Mouse (Mus musculus): ENCODE results near the gene C1qtnf9. TPM values are rescaled to one million over a fixed set of nuclear protein-coding genes. Genes with fewer than 3 reads are reported as not detected.
A peak's percentile ranks its signal among the peaks of the same experiment; 100 is the strongest.

Gene C1qtnf9
- 0.14 and 0.19 TPM in 2 replicates for polyA plus RNA-seq (2015; fragmentation: Nextera tagmentation; extraction: Ambion mirVana)

DNA sequence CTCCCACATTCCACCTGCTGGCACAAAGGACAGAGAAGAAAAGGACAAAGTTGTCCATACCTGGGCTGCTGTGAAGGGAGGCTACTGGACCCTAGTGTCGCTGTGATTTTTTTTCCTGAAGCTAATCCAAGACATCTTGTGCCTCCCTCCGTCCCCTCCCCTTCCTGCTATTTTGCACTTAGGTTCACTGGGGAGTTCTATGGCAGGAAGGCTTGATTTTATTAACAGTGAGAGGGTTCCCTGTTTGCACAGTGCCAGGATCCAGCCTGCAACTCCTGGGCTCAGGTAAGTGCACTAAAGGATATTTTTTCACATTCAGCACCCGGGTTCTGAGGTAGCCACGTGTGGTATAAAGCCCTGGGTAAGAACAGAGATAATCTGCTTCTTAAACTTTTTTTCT is at the start of gene C1qtnf9:
Gene C1qtnf9, plus strand, starts transcription at position 251 of the 400 bp plus-strand sequence.
- no peak for ATAC-seq (replicated peaks)
- Histone ChIP-seq H3K27me3 (replicated peaks) (no peaks in the 10 kb centered on the region), H3K9me3 (no peaks in the 10 kb centered on the region), H3K4me1 (no peaks in the 10 kb centered on the region), H3K4me2 (no peak within 1 kb of the TSS), H3K36me3 (replicated peaks) (no peaks in the 10 kb centered on the region), H3K4me3 (no peak within 1 kb of the TSS), H3K9ac (no peak within 1 kb of the TSS), H3K27ac (no peak within 1 kb of the TSS)
- 67% methylated on average over 4 of the region's 4 CpGs for WGBS

DNA sequence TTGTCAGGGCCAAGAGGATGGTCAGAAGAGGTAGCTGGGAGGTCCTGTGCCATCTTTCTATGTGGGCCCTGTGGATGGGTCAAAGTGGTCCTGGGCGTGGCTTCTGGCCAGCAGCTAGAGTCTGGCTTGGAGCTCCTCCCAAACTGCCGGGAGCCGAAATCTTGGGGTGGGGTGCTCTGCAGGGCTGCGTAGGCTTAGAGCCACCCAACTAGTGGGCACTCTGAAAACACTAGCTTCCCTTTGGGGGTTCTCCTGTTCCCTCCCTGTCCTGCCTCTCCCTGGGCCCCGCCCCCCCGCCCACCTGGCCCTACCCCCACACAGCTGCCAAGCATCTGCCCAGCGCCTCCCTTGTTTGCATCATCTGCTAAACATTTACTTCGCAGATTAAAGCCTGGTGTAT is 46.6 kb upstream of the C1qtnf9 start:
- no peaks in the 10 kb centered on the region; the same call in 1 of the 2 replicates for H3K4me1 ChIP-seq
- no peaks in the 10 kb centered on the region for H3K36me3 ChIP-seq (replicated peaks)
- no peak overlapping the region for H3K27ac ChIP-seq
- H3K9me3 ChIP-seq = no peaks in the 10 kb centered on the region
- H3K4me3 ChIP-seq = no peak overlapping the region
- no peak for ATAC-seq (replicated peaks)
- H3K4me2 ChIP-seq = no peak overlapping the region
- 73% methylated on average over 8 of the region's 8 CpGs for WGBS
- no peak overlapping the region for H3K9ac ChIP-seq
- H3K27me3 ChIP-seq (replicated peaks) = no peaks in the 10 kb centered on the region

DNA sequence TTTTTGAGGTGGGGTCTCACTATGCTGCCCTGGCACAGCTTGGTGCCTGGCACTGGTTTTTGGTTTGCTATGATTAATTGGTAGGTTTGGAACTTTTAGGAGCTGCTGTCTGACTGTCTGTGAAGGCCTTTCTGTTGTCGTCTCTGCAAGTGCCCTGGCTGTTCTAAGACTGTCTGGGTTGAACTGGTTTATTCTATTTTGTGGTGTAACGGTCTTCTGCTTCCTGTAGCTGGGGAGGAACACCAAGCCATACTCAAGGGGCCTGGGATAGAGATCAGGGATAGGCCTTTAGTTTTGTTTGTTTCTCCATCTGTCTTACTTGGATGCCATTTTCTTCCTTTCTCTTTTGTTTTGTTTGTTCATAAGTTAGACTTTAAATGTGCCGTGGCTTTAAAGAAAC is 46.0 kb upstream of the C1qtnf9 start:
- Histone ChIP-seq H3K4me1 (no peaks in the 10 kb centered on the region; the same call in 1 of the 2 replicates), H3K9ac (no peak overlapping the region), H3K9me3 (no peaks in the 10 kb centered on the region), H3K4me2 (no peak overlapping the region), H3K36me3 (replicated peaks) (no peaks in the 10 kb centered on the region), H3K27ac (no peak overlapping the region), H3K4me3 (no peak overlapping the region), H3K27me3 (replicated peaks) (no peaks in the 10 kb centered on the region)
- no peak for ATAC-seq (replicated peaks)
- 70% methylated on average over 3 of the region's 3 CpGs for WGBS

DNA sequence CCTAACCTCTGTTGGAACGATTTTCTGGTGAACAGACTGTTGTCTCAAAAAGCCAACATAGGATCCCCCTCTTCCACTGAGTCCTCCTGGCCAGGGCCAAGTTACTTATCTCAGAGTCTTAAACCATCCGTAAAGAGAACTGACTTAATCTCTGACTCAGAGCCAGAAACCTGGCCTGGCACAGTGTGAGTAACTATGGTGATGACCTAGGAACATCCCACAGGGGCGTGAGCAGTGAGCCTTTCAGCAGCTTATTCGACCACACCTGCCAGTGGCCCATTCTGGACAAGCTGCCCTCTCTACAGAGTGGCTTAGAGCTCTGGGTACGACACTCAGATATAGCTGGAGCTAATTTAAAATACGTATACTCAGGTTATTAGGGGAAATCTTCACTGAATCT is 41.8 kb upstream of the C1qtnf9 start:
- 0 out of 2 replicates have a peak, but pooled peaks have one; percentile 52 for ATAC-seq (replicated peaks)
- peaks cover 4% of the 10 kb centered on the region; the same call in 1 of the 2 replicates for H3K4me1 ChIP-seq
- H3K4me2 ChIP-seq = no peak overlapping the region
- no peaks in the 10 kb centered on the region for H3K27me3 ChIP-seq (replicated peaks)
- no peaks in the 10 kb centered on the region for H3K36me3 ChIP-seq (replicated peaks)
- H3K9ac ChIP-seq = no peak overlapping the region
- 43% methylated on average over 6 of the region's 6 CpGs for WGBS
- no peaks in the 10 kb centered on the region for H3K9me3 ChIP-seq
- no peak overlapping the region for H3K27ac ChIP-seq
- no peak overlapping the region for H3K4me3 ChIP-seq

DNA sequence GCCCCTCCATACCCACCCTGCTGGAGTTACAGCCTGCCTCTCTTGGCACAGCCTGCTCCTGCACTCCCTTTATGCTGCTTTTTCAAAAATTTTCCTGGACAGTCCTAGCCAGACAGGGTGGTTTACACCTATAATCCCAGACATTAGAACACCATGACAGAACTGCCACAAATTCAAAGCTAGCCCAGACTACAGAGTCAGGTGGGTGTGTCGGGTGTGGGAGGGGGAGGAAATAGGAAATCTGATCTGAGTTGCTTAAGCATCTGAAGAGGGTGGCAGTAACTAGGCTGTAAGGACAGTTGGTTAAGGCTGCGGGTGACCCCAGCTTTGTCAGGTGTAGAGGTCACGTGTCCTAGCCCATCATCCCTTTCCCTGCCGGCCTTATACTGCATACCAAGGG is 40.8 kb upstream of the C1qtnf9 start:
- peak; percentile 29; the same call in 1 of the 2 replicates for ATAC-seq (replicated peaks)
- peaks cover 4% of the 10 kb centered on the region; the same call in 1 of the 2 replicates for H3K4me1 ChIP-seq
- no peak overlapping the region for H3K27ac ChIP-seq
- H3K9me3 ChIP-seq = no peaks in the 10 kb centered on the region
- H3K4me2 ChIP-seq = no peak overlapping the region
- no peak overlapping the region for H3K9ac ChIP-seq
- no peaks in the 10 kb centered on the region for H3K27me3 ChIP-seq (replicated peaks)
- 70% methylated on average over 4 of the region's 4 CpGs for WGBS
- no peaks in the 10 kb centered on the region for H3K36me3 ChIP-seq (replicated peaks)
- no peak overlapping the region for H3K4me3 ChIP-seq

DNA sequence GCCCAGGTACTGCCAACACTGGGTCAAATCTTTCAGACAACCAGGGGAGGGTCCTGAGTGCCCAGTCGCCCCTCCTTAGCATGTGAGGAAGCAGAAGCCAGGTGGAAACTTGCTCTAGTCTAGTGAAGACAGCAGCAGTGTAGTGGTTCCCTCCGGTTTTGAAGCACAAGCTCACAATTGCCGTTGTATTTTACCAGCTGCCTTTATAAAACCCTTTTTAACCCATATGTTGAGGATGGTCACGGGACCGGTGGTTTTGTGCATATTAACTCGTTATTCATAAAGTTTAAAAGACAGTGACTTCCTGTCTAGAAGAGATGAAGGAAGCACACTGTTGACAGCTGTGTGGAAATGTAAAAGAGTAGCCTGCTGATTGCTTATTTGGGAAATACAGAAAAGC is 35.9 kb upstream of the C1qtnf9 start:
- H3K4me1 ChIP-seq = peaks cover 38% of the 10 kb centered on the region
- H3K4me2 ChIP-seq = no peak overlapping the region
- no peaks in the 10 kb centered on the region for H3K27me3 ChIP-seq (replicated peaks)
- H3K36me3 ChIP-seq (replicated peaks) = no peaks in the 10 kb centered on the region
- H3K4me3 ChIP-seq = no peak overlapping the region
- no peak for ATAC-seq (replicated peaks)
- no peak overlapping the region for H3K27ac ChIP-seq
- H3K9ac ChIP-seq = no peak overlapping the region
- 52% methylated on average over 6 of the region's 6 CpGs for WGBS
- H3K9me3 ChIP-seq = no peaks in the 10 kb centered on the region

DNA sequence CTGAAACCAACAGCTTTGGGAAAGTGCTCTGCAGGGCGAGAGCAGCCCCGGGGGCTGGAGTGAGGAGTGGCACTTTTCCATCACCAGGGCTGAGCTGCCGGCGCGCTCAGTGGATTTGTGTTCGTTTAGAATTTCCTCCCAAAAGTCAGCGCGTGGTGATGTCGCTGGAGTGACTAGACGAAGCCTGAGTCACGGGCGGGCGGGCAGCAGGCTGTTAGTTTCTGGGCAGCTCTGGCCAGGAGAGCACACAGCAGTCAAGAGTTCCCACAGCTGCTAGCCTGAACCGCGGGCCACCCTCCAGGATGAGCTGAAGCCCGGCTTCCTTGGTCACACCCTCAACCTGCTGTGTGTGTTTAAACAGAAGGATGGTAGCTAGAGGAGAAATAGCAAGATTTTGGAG is 35.1 kb upstream of the C1qtnf9 start:
- Histone ChIP-seq H3K4me1 (peaks cover 37% of the 10 kb centered on the region), H3K27me3 (replicated peaks) (no peaks in the 10 kb centered on the region), H3K4me2 (peak overlapping the region; percentile 37), H3K9me3 (no peaks in the 10 kb centered on the region), H3K36me3 (replicated peaks) (no peaks in the 10 kb centered on the region), H3K9ac (no peak overlapping the region), H3K4me3 (0 out of 2 replicates have a peak overlapping the region, but pooled peaks have one; percentile 3), H3K27ac (no peak overlapping the region)
- 10% methylated on average over 16 of the region's 16 CpGs for WGBS
- ATAC-seq (replicated peaks) = peak; percentile 48; the same call in 1 of the 2 replicates

DNA sequence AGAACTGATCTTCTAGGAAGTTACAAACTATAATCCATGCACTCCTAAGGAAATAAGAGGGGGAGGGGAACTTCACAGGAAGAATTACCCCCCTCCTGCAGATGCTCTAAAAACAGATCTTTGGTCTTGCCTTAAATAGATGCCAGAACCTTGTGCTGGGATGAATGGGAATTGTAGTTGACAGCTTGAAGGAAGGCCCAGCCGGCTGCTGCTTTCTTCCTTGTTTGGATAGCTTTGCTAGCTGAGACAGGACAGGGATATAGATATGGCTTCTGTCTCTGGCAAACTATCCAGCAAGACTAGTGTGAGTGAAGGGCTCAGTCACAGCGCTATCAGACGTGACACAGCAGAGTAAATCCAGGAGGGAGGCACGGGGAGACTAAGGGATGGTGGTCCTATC is 34.2 kb upstream of the C1qtnf9 start:
- H3K9ac ChIP-seq = no peak overlapping the region
- H3K27ac ChIP-seq = no peak overlapping the region
- ATAC-seq (replicated peaks) = no peak
- no peak overlapping the region for H3K4me2 ChIP-seq
- H3K4me3 ChIP-seq = no peak overlapping the region
- H3K36me3 ChIP-seq (replicated peaks) = no peaks in the 10 kb centered on the region
- no peaks in the 10 kb centered on the region for H3K27me3 ChIP-seq (replicated peaks)
- WGBS = 47% methylated on average over 4 of the region's 4 CpGs
- no peaks in the 10 kb centered on the region for H3K9me3 ChIP-seq
- H3K4me1 ChIP-seq = peaks cover 40% of the 10 kb centered on the region

DNA sequence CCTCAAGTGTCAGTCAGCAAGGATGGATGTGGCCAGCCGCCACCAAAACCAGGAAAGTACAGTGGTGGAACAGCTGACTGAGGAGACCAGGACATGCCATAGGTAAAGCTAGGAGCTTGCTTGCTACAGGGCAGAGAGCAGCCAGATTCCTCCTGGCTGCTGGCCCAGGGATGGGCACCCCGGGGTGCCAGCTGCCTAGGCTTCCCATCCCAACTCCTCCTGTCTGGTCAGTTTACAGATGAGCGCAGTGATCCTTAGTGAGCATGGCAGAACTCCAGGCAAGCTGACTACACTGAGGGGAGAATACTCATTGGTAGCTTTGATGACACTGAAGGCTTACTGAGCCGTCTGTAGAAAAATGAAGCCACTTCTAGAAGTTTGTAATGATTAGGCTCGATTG is 32.7 kb upstream of the C1qtnf9 start:
- H3K27ac ChIP-seq = no peak overlapping the region
- no peak overlapping the region for H3K9ac ChIP-seq
- no peaks in the 10 kb centered on the region for H3K9me3 ChIP-seq
- H3K36me3 ChIP-seq (replicated peaks) = no peaks in the 10 kb centered on the region
- no peaks in the 10 kb centered on the region for H3K27me3 ChIP-seq (replicated peaks)
- peaks cover 41% of the 10 kb centered on the region for H3K4me1 ChIP-seq
- WGBS = 55% methylated on average over 5 of the region's 5 CpGs
- H3K4me2 ChIP-seq = no peak overlapping the region
- ATAC-seq (replicated peaks) = no peak
- H3K4me3 ChIP-seq = no peak overlapping the region

DNA sequence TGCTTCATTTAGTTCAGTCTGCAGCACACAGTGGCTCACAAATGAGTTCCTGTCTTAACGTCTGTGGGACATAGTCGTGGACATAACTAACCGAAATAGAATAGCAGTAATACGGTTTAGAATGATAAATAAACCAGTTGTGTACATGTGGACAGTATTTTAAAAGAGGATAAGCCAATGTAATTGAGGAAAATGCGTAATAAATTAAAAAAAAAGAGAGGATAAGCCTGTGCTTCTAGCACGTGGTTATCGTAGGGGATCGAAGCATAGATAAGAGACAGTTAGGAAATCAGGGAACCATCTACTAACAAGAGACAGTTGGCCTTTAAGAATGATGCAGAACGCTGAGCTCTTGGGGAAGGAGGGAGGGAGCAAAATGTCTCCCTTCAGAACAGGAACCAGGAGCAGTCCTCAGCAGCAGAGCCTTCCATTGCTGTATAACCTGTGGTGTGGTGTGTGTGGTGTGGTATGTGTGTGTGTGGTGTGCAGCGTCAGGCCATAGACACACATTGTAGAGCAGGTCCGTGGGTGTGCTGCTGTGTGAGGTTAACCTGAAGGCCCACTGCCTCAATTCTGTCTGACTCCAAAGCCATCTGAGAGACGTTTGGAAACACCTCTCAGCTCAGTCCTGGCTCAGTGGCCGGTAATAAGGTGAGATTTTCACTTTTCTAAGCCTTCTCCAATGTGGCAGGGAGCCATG is 31.9 kb upstream of the C1qtnf9 start:
- no peaks in the 10 kb centered on the region for H3K9me3 ChIP-seq
- H3K36me3 ChIP-seq (replicated peaks) = no peaks in the 10 kb centered on the region
- no peak overlapping the region for H3K9ac ChIP-seq
- 53% methylated on average over 13 of the region's 13 CpGs for WGBS
- no peaks in the 10 kb centered on the region for H3K27me3 ChIP-seq (replicated peaks)
- H3K4me3 ChIP-seq = no peak overlapping the region
- peaks cover 49% of the 10 kb centered on the region for H3K4me1 ChIP-seq
- ATAC-seq (replicated peaks) = no peak
- H3K27ac ChIP-seq = peak overlapping the region; percentile 57
- no peak overlapping the region for H3K4me2 ChIP-seq

DNA sequence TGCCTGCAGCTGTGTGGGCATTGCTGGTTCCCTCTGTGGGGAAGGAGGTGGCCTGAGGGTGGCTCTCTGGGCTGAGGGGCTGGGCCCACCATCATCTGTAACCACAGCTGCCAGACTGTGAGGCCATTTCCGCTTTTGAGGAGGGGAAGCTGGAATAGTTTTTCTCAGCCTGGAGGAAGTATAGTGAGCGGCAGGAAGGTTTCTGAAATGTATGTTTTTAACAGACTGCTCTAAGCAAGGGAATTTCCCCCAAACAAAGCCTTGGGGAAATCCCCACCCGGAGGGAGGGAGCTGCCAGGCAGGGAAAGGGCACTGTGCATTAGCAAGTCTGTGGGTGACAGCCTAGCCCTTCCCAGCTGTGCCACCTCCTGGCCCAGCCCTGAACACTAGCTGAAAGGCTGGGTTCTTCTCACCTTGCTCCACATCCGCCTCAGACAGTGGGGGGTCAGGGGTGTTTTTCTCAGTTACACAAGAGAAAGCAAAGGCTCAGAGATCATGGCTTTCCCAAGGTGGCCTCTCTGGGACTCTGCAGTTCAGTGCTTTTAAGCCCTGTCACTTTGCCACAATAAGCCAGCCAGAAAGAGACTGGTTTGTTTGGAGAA is 31.2 kb upstream of the C1qtnf9 start:
- Histone ChIP-seq H3K9ac (no peak overlapping the region), H3K4me2 (no peak overlapping the region), H3K36me3 (replicated peaks) (no peaks in the 10 kb centered on the region), H3K4me3 (no peak overlapping the region), H3K4me1 (peaks cover 55% of the 10 kb centered on the region), H3K9me3 (no peaks in the 10 kb centered on the region), H3K27me3 (replicated peaks) (no peaks in the 10 kb centered on the region), H3K27ac (peak overlapping the region; percentile 57)
- ATAC-seq (replicated peaks) = no peak
- 7% methylated on average over 4 of the region's 4 CpGs for WGBS

DNA sequence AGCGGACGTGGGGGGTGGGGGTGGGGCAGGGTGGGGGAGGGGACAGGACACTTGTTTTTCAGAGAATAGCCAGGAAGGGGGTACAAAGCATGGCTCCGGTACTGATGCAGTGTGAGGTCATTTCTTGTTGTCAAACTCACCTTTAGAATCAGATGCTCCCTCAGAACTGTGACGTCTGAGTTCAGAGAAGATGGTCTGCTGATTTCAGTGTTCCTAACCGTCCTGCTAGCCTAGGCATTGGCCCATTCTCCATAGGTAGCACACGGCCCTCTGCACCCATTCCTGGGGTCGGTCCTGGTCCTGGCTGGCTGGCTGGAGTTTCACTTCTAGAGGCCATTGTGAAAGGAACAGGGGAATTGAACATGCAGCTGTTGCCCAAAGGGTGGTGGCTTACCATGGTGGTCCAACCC is 30.7 kb upstream of the C1qtnf9 start:
- Histone ChIP-seq H3K27me3 (replicated peaks) (no peaks in the 10 kb centered on the region), H3K4me3 (no peak overlapping the region), H3K9ac (no peak overlapping the region), H3K9me3 (no peaks in the 10 kb centered on the region), H3K27ac (no peak overlapping the region), H3K4me1 (peaks cover 55% of the 10 kb centered on the region), H3K4me2 (no peak overlapping the region), H3K36me3 (replicated peaks) (no peaks in the 10 kb centered on the region)
- 10% methylated on average over 7 of the region's 7 CpGs for WGBS
- ATAC-seq (replicated peaks) = no peak
